Mouse (Mus musculus) myocyte (in vitro differentiated cells): ENCODE data around the gene Lman2l. TPM values are rescaled to one million over a fixed set of nuclear protein-coding genes. Genes with fewer than 3 reads are reported as not detected.

Experiments
- H3K27me3 ChIP-seq: one replicate; pipeline ENCODE4 v1.6.1; 2011; ENCODE audit not compliant: control insufficient read depth, insufficient read depth, insufficient read length
- H3K36me3 ChIP-seq: one replicate; pipeline ENCODE4 v1.6.1; 2011; ENCODE audit not compliant: control insufficient read depth, insufficient read depth
- H3K4me2 ChIP-seq: one replicate; pipeline ENCODE4 v1.6.1; 2011; ENCODE audit warnings: low read depth, control low read depth
- H3K4me3 ChIP-seq: one replicate; pipeline ENCODE4 v1.5.1; 2011; ENCODE audit warnings: mild to moderate bottlenecking, control low read depth, moderate library complexity
- H3K79me2 ChIP-seq: one replicate; pipeline ENCODE4 v1.6.1; 2011; ENCODE audit not compliant: control insufficient read depth, insufficient read depth
- H3ac ChIP-seq: one replicate; pipeline ENCODE4 v1.6.1; 2011; ENCODE audit not compliant: control insufficient read depth, insufficient read length
- CEBPB ChIP-seq: IDR thresholded peaks from 2 replicates; pipeline ENCODE4 v1.6.1; 2011; ENCODE audit warnings: mild to moderate bottlenecking, moderate library complexity; ENCODE audit not compliant: poor library complexity, insufficient read depth, severe bottlenecking
- E2F4 ChIP-seq: IDR thresholded peaks from one replicate; pipeline ENCODE4 v1.6.1; 2011; ENCODE audit warnings: mild to moderate bottlenecking, control low read depth, moderate library complexity; ENCODE audit not compliant: insufficient read depth
- MAX ChIP-seq: IDR thresholded peaks from one replicate; pipeline ENCODE4 v1.6.1; 2011; ENCODE audit warnings: low read depth, mild to moderate bottlenecking, control low read depth
- MYOD1 ChIP-seq, 3 experiments: IDR thresholded peaks; one replicate each; pipeline ENCODE4 v1.6.1; 2011; ENCODE audit warnings: control low read depth in 2 of 3, low read depth in 2 of 3, mild to moderate bottlenecking in 2 of 3, moderate library complexity in 1 of 3; ENCODE audit not compliant: insufficient read length in 2 of 3, control insufficient read depth in 1 of 3
- MYOG ChIP-seq, 3 experiments: IDR thresholded peaks; one replicate each; pipeline ENCODE4 v1.6.1; 2011; ENCODE audit warnings: control low read depth in 2 of 3, low read depth in 2 of 3, mild to moderate bottlenecking in 2 of 3; ENCODE audit not compliant: insufficient read length in 2 of 3, control insufficient read depth in 1 of 3, insufficient read depth in 1 of 3
- POLR2A ChIP-seq: IDR thresholded peaks from one replicate; pipeline ENCODE4 v1.6.1; 2011; ENCODE audit warnings: low read depth, mild to moderate bottlenecking, control low read depth, moderate library complexity; ENCODE audit not compliant: insufficient read length
- POLR2AphosphoS2 ChIP-seq: IDR thresholded peaks from one replicate; pipeline ENCODE4 v1.6.1; 2011; ENCODE audit warnings: low read depth, control low read depth; ENCODE audit not compliant: insufficient read length
- REST ChIP-seq: IDR thresholded peaks from one replicate; pipeline ENCODE4 v1.6.1; 2011; ENCODE audit warnings: mild to moderate bottlenecking, control low read depth, moderate library complexity; ENCODE audit not compliant: insufficient read depth, insufficient read length
- SRF ChIP-seq: IDR thresholded peaks from one replicate; pipeline ENCODE4 v1.6.1; 2011; ENCODE audit warnings: low read depth; ENCODE audit not compliant: control insufficient read depth, insufficient read length
- TCF12 ChIP-seq: IDR thresholded peaks from one replicate; pipeline ENCODE4 v1.6.1; 2011; ENCODE audit warnings: mild to moderate bottlenecking, control low read depth; ENCODE audit not compliant: poor library complexity, insufficient read depth, severe bottlenecking
- TCF3 ChIP-seq: IDR thresholded peaks from one replicate; pipeline ENCODE4 v1.6.1; 2011; ENCODE audit warnings: low read depth, control low read depth; ENCODE audit not compliant: insufficient read length
- USF1 ChIP-seq: IDR thresholded peaks from one replicate; pipeline ENCODE4 v1.6.1; 2011; ENCODE audit warnings: low read depth, mild to moderate bottlenecking, control low read depth, moderate library complexity
- polyA plus RNA-seq: library from polyadenylated mRNA; unstranded; fragments of >200 nt; fragmentation: generic; extraction: Trizol; gene quantifications from one replicate; pipeline ENCODE4 v1.2.1, GENCODE M21; 2012; ENCODE audit warnings: missing spikeins

The Lman2l gene
- polyA plus RNA-seq, 1 experiment: 44.8 TPM

- Histone ChIP-seq H3K79me2 (peaks cover 29% of the 10 kb centered on the region), H3K4me3 (no peak overlapping the region)
- TF ChIP-seq POLR2A (peak; percentile 43), MAX (no peak), MYOD1 (IDR thresholded peaks at IDR 0.05; ENCODE audit: control insufficient read depth in 1 of 3, insufficient read length in 2 of 3, low read depth in 2 of 3) (peak; percentile 41 to 94 (median 88)), TCF3 (peak; percentile 78), REST (no peak), POLR2AphosphoS2 (no peak), CEBPB (0 out of 2 replicates have a peak, but pooled peaks have one; percentile 9), E2F4 (no peak), MYOG (IDR thresholded peaks at IDR 0.05; ENCODE audit: control insufficient read depth in 1 of 3, insufficient read depth in 1 of 3, insufficient read length in 2 of 3, low read depth in 2 of 3) (peak; percentile 75 to 99 (median 91)), USF1 (no peak), TCF12 (peak; percentile 48), SRF (no peak)
These were observed 24.9 kb upstream of the Lman2l start for GRCm38 (mm10) chr1:36469811-36470444.

GRCm38 (mm10) chr1:36467446-36467845 lies 22.4 kb upstream of the Lman2l start:
- Histone ChIP-seq H3K27me3 (no peaks in the 10 kb centered on the region), H3K36me3 (no peaks in the 10 kb centered on the region), H3ac (no peak overlapping the region), H3K4me3 (no peak overlapping the region), H3K79me2 (peaks cover 5% of the 10 kb centered on the region), H3K4me2 (no peak overlapping the region)
- no peak for TF ChIP-seq CEBPB

More at GRCm38 (mm10) chr1:36469811-36470444, 24.9 kb upstream of the Lman2l start:
- Histone ChIP-seq H3K36me3 (no peaks in the 10 kb centered on the region), H3ac (no peak overlapping the region), H3K27me3 (no peaks in the 10 kb centered on the region), H3K4me2 (peak overlapping the region; percentile 81)

GRCm38 (mm10) chr1:36465641-36466160 lies 20.6 kb upstream of the Lman2l start:
- H3K36me3 ChIP-seq: no peaks in the 10 kb centered on the region
- H3ac ChIP-seq: no peak overlapping the region
- TF ChIP-seq USF1 (no peak), MYOG (IDR thresholded peaks at IDR 0.05; ENCODE audit: control insufficient read depth in 1 of 3, insufficient read depth in 1 of 3, insufficient read length in 2 of 3, low read depth in 2 of 3) (no peak), REST (no peak), POLR2AphosphoS2 (no peak), E2F4 (no peak), TCF12 (no peak), CEBPB (no peak), POLR2A (no peak), TCF3 (no peak), SRF (no peak), MYOD1 (IDR thresholded peaks at IDR 0.05; ENCODE audit: control insufficient read depth in 1 of 3, insufficient read length in 2 of 3, low read depth in 2 of 3) (no peak), MAX (no peak)
- H3K79me2 ChIP-seq: no peaks in the 10 kb centered on the region
- H3K4me2 ChIP-seq: no peak overlapping the region
- no peak overlapping the region for H3K4me3 ChIP-seq
- H3K27me3 ChIP-seq: no peaks in the 10 kb centered on the region

- peak in 2 of 3 experiments; percentile 18 to 37 for TF ChIP-seq MYOG (IDR thresholded peaks at IDR 0.05; ENCODE audit: control insufficient read depth in 1 of 3, insufficient read depth in 1 of 3, insufficient read length in 2 of 3, low read depth in 2 of 3)
- no peak for TF ChIP-seq POLR2A
- no peak for TF ChIP-seq REST
- no peak for TF ChIP-seq E2F4
- no peak for TF ChIP-seq CEBPB
- no peak for TF ChIP-seq MAX
- TF ChIP-seq MYOD1 (IDR thresholded peaks at IDR 0.05; ENCODE audit: control insufficient read depth in 1 of 3, insufficient read length in 2 of 3, low read depth in 2 of 3): peak in 1 of 3 experiments; percentile 32
- Histone ChIP-seq H3K27me3 (no peaks in the 10 kb centered on the region), H3ac (no peak overlapping the region), H3K36me3 (no peaks in the 10 kb centered on the region), H3K4me2 (no peak overlapping the region), H3K79me2 (no peaks in the 10 kb centered on the region), H3K4me3 (no peak overlapping the region)
These were observed 16.8 kb upstream of the Lman2l start for GRCm38 (mm10) chr1:36461829-36462228.

- no peak overlapping the region for H3ac ChIP-seq
- TF ChIP-seq TCF12 (no peak), TCF3 (no peak), POLR2AphosphoS2 (no peak), CEBPB (no peak), POLR2A (no peak), E2F4 (no peak), USF1 (no peak), MAX (no peak), MYOD1 (IDR thresholded peaks at IDR 0.05; ENCODE audit: control insufficient read depth in 1 of 3, insufficient read length in 2 of 3, low read depth in 2 of 3) (no peak), SRF (no peak), MYOG (IDR thresholded peaks at IDR 0.05; ENCODE audit: control insufficient read depth in 1 of 3, insufficient read depth in 1 of 3, insufficient read length in 2 of 3, low read depth in 2 of 3) (no peak), REST (no peak)
- no peaks in the 10 kb centered on the region for H3K79me2 ChIP-seq
These were observed 13.1 kb upstream of the Lman2l start for GRCm38 (mm10) chr1:36458169-36458568.

More at GRCm38 (mm10) chr1:36458169-36458568, 13.1 kb upstream of the Lman2l start:
- Histone ChIP-seq H3K4me3 (no peak overlapping the region), H3K4me2 (no peak overlapping the region), H3K36me3 (no peaks in the 10 kb centered on the region), H3K27me3 (no peaks in the 10 kb centered on the region)
